Mouse (Mus musculus) liver, postnatal 0 days (tissue): ENCODE results near the gene Lin54.

Experiments
- CTCF ChIP-seq: sonication (generic); IDR thresholded peaks from 2 replicates; pipeline ENCODE4 v1.5.1; 2016; ENCODE audit warnings: antibody characterized with exemption, low read depth
- EP300 ChIP-seq: IDR thresholded peaks from 2 replicates; pipeline ENCODE4 v1.6.1; 2016; ENCODE audit warnings: antibody characterized with exemption, low read depth, mild to moderate bottlenecking

DNA sequence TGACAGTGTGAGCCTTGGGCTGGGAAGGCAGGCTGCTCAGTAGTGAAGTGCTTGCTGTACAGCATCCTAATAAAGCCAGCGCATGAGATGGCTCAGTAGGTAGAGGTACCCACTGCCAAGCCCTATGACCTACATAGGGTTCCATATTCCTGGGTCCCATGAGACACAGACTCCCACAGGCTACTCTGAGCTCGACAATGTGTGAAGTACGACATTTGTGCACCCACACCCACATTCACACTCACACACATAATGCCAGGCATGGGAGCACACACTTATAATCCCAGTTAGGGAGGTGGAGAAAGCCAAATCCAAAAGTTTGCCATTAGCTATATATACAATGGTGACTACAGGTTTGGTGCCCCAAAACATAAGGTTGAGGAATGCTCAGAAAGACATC, 103.7 kb downstream of the Lin54 start:
- TF ChIP-seq CTCF, result no peak
- TF ChIP-seq EP300, result no peak
